Mouse (Mus musculus) G1E (cell line): ENCODE measurements around the gene Ntng2. TPM values are rescaled to one million over a fixed set of nuclear protein-coding genes. Genes with fewer than 3 reads are reported as not detected.

Experiments
- ATAC-seq: 2 replicates; pipeline ENCODE4 v1.8.0; 2016; ENCODE audit warnings: mild to moderate bottlenecking; ENCODE audit not compliant: insufficient number of reproducible peaks, poor library complexity, low FRiP score, severe bottlenecking; ENCODE audit errors: extremely low read depth
- DNase-seq: peaks from one replicate; pipeline ENCODE4 v3.0.0; 2012; ENCODE audit warnings: low spot score
- H3K27me3 ChIP-seq: 2 replicates; pipeline ENCODE4 v1.6.1; 2012; ENCODE audit warnings: mild to moderate bottlenecking, low read length, inconsistent platforms; ENCODE audit not compliant: insufficient read depth
- H3K36me3 ChIP-seq: replicated peaks from 2 replicates; pipeline ENCODE3; 2012; ENCODE audit warnings: mild to moderate bottlenecking, inconsistent platforms
- H3K4me1 ChIP-seq: 2 replicates; pipeline ENCODE4 v1.6.1; 2012; ENCODE audit warnings: low read depth, low read length, inconsistent platforms, mixed read lengths; ENCODE audit not compliant: insufficient read depth
- H3K4me3 ChIP-seq: 2 replicates; pipeline ENCODE4 v1.5.1; 2012; ENCODE audit warnings: low read depth, mild to moderate bottlenecking, inconsistent platforms, low read length, moderate library complexity, mixed read lengths
- H3K9me3 ChIP-seq: replicated peaks from 2 replicates; pipeline ENCODE4 v1.6.1; 2012; ENCODE audit warnings: inconsistent platforms
- CTCF ChIP-seq: IDR thresholded peaks from 2 replicates; pipeline ENCODE4 v1.5.1; 2012; ENCODE audit warnings: low read depth, low read length, inconsistent platforms, mixed read lengths
- GATA1 ChIP-seq: IDR thresholded peaks from 2 replicates; pipeline ENCODE4 v1.6.1; 2012; ENCODE audit warnings: borderline replicate concordance, low read length, inconsistent platforms, mixed read lengths
- GATA2 ChIP-seq: IDR thresholded peaks from 2 replicates; pipeline ENCODE4 v1.6.1; 2012; ENCODE audit warnings: low read depth, low read length, inconsistent platforms, borderline replicate concordance
- POLR2AphosphoS5 ChIP-seq: IDR thresholded peaks from 2 replicates; pipeline ENCODE4 v1.6.1; 2012; ENCODE audit warnings: low read depth, low read length, inconsistent platforms; ENCODE audit not compliant: insufficient replicate concordance
- TAL1 ChIP-seq: conservative IDR thresholded peaks from 2 replicates; pipeline ENCODE4 v1.6.1; 2012; ENCODE audit warnings: low read depth, low read length, inconsistent platforms, mixed read lengths
- polyA plus RNA-seq: library from polyadenylated mRNA; stranded (reverse); fragments of >175 nt; gene quantifications from 2 replicates; pipeline ENCODE4 v1.2.3, GENCODE M21; 2012
- total RNA-seq, 2 experiments: library from RNA; stranded (forward) in 1 of 2; stranded (reverse) in 1 of 2; fragments of 200-1000 nt in 1 of 2; fragments of >200 nt in 1 of 2; fragmentation: Nextera tagmentation in 1 of 2; gene quantifications; 2 replicates each; pipeline ENCODE4 v1.2.3; 2014 to 2017

The Ntng2 gene
- total and polyA plus RNA-seq, 3 experiments, result 0.49 TPM; not detected in 2

- Histone ChIP-seq H3K4me3 (no peak overlapping the region), H3K9me3 (no peaks in the 10 kb centered on the region), H3K27me3 (peaks cover 20% of the 10 kb centered on the region), H3K36me3 (no peaks in the 10 kb centered on the region), H3K4me1 (no peaks in the 10 kb centered on the region)
- DNase-seq (no peak), ATAC-seq (no peak)
- TF ChIP-seq CTCF, result no peak
- TF ChIP-seq GATA1, result no peak
- no peak for TF ChIP-seq GATA2
- TF ChIP-seq TAL1, result no peak
- no peak for TF ChIP-seq POLR2AphosphoS5
Measured at GRCm38 (mm10) chr2:29266810-29267209, 14.0 kb upstream of the Ntng2 start.

- DNase-seq, result no peak
- TF ChIP-seq CTCF (no peak), GATA2 (no peak), POLR2AphosphoS5 (no peak), GATA1 (no peak)
- no peak overlapping the region for H3K4me3 ChIP-seq
- H3K4me1 ChIP-seq, result no peaks in the 10 kb centered on the region
- peaks cover 18% of the 10 kb centered on the region; the same call in 1 of the 2 replicates for H3K27me3 ChIP-seq
- ATAC-seq, result no peak
- H3K9me3 ChIP-seq, result no peaks in the 10 kb centered on the region
- H3K36me3 ChIP-seq, result no peaks in the 10 kb centered on the region
Measured at GRCm38 (mm10) chr2:29262436-29262915, 9.7 kb upstream of the Ntng2 start.

GRCm38 (mm10) chr2:29261126-29261525 is 8.3 kb upstream of the Ntng2 start:
- Histone ChIP-seq H3K27me3 (peaks cover 12% of the 10 kb centered on the region; the same call in 1 of the 2 replicates), H3K4me3 (no peak overlapping the region), H3K4me1 (no peaks in the 10 kb centered on the region), H3K9me3 (no peaks in the 10 kb centered on the region), H3K36me3 (no peaks in the 10 kb centered on the region)
- no peak for DNase-seq
- ATAC-seq, result no peak
- TF ChIP-seq GATA1 (no peak), TAL1 (no peak), CTCF (no peak), GATA2 (no peak), POLR2AphosphoS5 (no peak)

- peaks cover 53% of the 10 kb centered on the region for H3K27me3 ChIP-seq
- no peak for DNase-seq
- no peak for ATAC-seq
Measured at GRCm38 (mm10) chr2:29253205-29253865, 530 bp upstream of the Ntng2 start.

GRCm38 (mm10) chr2:29252059-29252598 is 676 bp downstream of the Ntng2 start:
- no peak overlapping the region for H3K4me3 ChIP-seq
- DNase-seq (no peak), ATAC-seq (no peak)
- no peaks in the 10 kb centered on the region for H3K4me1 ChIP-seq
- no peak for TF ChIP-seq GATA2
- no peak for TF ChIP-seq TAL1
- TF ChIP-seq CTCF, result no peak
- TF ChIP-seq GATA1, result no peak
- no peak for TF ChIP-seq POLR2AphosphoS5
- H3K27me3 ChIP-seq, result peaks cover 61% of the 10 kb centered on the region
- H3K9me3 ChIP-seq, result no peaks in the 10 kb centered on the region; the same call in 1 of the 2 replicates
- no peaks in the 10 kb centered on the region for H3K36me3 ChIP-seq

More at GRCm38 (mm10) chr2:29253205-29253865, 530 bp upstream of the Ntng2 start:
- no peak overlapping the region for H3K4me3 ChIP-seq
- no peaks in the 10 kb centered on the region for H3K4me1 ChIP-seq
- TF ChIP-seq TAL1, result no peak
- no peak for TF ChIP-seq CTCF
- TF ChIP-seq GATA1, result no peak
- TF ChIP-seq GATA2, result no peak
- TF ChIP-seq POLR2AphosphoS5, result no peak
- H3K36me3 ChIP-seq, result no peaks in the 10 kb centered on the region
- H3K9me3 ChIP-seq, result no peaks in the 10 kb centered on the region; the same call in 1 of the 2 replicates

GRCm38 (mm10) chr2:29251095-29252058 is 1.4 kb downstream of the Ntng2 start:
- Histone ChIP-seq H3K4me1 (no peaks in the 10 kb centered on the region), H3K27me3 (peaks cover 66% of the 10 kb centered on the region), H3K4me3 (no peak overlapping the region), H3K9me3 (no peaks in the 10 kb centered on the region; the same call in 1 of the 2 replicates), H3K36me3 (no peaks in the 10 kb centered on the region)
- DNase-seq, result no peak
- TF ChIP-seq TAL1, result no peak
- no peak for TF ChIP-seq CTCF
- no peak for TF ChIP-seq POLR2AphosphoS5
- no peak for TF ChIP-seq GATA2
- TF ChIP-seq GATA1, result no peak
- ATAC-seq, result no peak
